Mouse (Mus musculus) small intestine, adult 2 months (tissue): ENCODE measurements around the gene Capn2.

Experiments used
- CTCF ChIP-seq: fragments of 200-500 bp; IDR thresholded peaks from 2 replicates; pipeline ENCODE4 v1.5.1; 2012; ENCODE audit warnings: low read depth, mild to moderate bottlenecking, control low read depth, inconsistent platforms, low read length, moderate library complexity, mixed read lengths; ENCODE audit not compliant: insufficient replicate concordance, insufficient read length; ENCODE audit errors: extremely low read depth
- POLR2A ChIP-seq: fragments of 200-500 bp; IDR thresholded peaks from 2 replicates; pipeline ENCODE4 v1.6.1; 2012; ENCODE audit warnings: low read depth, mild to moderate bottlenecking, control low read depth, inconsistent platforms, low read length, moderate library complexity

DNA sequence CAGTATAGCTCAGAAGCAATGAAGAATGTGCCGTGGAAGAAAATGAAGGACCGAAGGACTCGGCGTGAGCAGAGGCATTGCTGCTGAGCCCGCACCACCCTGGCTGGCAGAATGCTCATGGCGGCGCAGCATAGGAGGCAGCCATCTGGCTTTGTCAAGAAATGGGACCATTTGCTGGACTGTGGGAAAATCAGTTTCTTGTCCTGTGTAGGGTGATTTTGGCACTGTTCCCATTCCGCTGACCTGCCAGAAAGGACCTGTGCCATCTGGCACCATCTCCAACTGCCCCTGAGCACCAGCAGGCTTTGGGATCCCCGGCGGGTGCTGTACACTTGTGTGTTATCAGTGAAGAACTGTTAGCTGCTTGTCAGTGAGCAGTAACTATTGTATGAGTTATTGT, 55.6 kb downstream of the Capn2 start:
- TF ChIP-seq CTCF = no peak
- no peak for TF ChIP-seq POLR2A
